Mouse (Mus musculus) heart, postnatal 10 days (tissue): ENCODE measurements at regions not wholly inside any gene's neighbourhood (a gene's known extent, or its start where the extent isn't known, plus 50 kb on each side); places are given as distances from the start of the nearest gene placed in this dataset.

Experiments used
- DNase-seq, 2 experiments: peaks; one replicate each; pipeline ENCODE4 v3.0.0; 2021
- intact Hi-C: fragments of 180-260 bp; cut with DNase I; formaldehyde crosslinking; loops from one replicate; pipeline ENCODE4 v1.15.1; 2025

DNA sequence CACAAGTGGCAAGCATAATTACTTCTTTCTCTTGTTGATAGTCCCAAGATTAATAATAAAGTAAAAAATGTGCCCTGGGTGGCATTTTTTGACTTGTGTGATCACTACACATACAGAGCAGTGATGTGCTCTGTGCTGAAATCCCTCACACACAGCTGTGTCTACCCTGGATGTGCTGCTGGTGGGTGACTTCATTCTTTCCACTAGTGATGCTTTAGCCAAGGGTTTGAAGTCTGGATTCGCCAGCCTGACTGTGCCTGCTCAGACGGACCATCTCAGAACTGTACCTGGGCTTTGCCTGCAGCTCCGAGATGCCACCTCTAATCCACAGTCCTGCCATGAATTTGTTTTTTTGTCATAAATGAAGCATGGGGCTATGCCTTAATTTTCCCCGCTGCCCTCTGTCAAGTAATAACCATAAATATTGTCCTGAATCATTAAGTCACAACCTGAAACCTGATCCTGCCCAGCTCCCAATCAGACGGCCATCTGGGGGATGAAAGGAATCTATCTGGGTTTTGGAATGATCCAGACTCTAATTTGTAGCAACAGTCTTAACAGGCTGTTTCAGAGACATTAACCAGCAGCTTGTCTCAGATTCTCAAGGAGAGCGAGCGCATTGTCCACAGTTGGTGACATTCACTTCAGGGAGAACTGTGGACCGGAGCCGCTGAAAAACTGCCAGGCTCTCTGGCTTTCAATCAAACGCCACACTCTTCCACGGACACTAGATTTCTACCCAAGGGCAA is 330.1 kb upstream of the Npvf start:
- intact Hi-C loops = no loop called here
- no peak for DNase-seq

GRCm38 (mm10) chr6:50986270-50986924 is 332.2 kb upstream of the Npvf start:
- intact Hi-C loops = no loop called here
- DNase-seq = no peak

DNA sequence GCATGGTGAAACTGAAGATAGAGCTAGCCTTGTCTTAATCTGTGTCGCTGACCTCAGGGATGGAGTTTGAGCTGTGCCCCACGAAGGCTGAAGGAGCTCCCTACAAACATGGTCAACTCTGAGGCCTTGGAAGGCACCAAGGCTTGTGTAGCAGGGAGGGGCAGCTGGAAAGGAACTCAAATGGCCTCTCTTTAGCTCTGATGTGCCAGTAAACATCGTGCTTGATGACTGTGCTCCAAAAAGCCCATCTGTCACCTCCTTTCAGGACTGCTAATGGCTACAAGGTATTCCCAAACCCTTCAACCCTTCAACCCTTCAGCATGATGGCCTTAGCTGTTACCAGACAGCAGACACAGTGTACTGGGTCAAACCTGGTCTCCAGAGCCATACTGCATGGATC is 334.3 kb upstream of the Npvf start:
- intact Hi-C loops = no loop called here
- DNase-seq = no peak

GRCm38 (mm10) chr6:50991528-50992125 is 337.4 kb upstream of the Npvf start:
- DNase-seq = no peak
- intact Hi-C loops = no loop called here

DNA sequence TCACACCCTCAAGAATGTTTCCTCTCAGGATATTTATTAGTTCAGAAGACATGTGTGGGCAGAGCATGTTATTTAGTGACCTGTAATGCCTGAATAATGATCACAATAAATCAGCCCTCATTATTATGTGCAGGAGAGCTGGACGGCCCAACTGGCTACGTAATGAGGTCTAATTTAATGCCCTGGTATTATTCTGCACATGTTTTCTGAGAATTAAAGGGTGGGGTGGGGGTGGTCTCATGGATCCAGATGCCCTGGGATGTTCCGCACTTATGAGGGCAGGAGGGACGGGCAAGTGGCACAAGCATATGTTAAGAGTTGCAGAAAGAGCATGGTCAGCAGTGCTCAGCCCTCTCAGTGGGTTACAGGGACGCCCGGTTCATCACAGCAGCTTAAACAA is 339.7 kb upstream of the Npvf start:
- intact Hi-C loops = no loop called here

GRCm38 (mm10) chr6:51002713-51003112 is 348.5 kb upstream of the Npvf start:
- intact Hi-C loops = no loop called here
- no peak for DNase-seq

More for the DNA sequence above, 339.7 kb upstream of the Npvf start:
- no peak for DNase-seq

- DNase-seq = no peak
- intact Hi-C loops = no loop called here
These were observed 351.9 kb upstream of the Npvf start for GRCm38 (mm10) chr6:51006074-51006591.

DNA sequence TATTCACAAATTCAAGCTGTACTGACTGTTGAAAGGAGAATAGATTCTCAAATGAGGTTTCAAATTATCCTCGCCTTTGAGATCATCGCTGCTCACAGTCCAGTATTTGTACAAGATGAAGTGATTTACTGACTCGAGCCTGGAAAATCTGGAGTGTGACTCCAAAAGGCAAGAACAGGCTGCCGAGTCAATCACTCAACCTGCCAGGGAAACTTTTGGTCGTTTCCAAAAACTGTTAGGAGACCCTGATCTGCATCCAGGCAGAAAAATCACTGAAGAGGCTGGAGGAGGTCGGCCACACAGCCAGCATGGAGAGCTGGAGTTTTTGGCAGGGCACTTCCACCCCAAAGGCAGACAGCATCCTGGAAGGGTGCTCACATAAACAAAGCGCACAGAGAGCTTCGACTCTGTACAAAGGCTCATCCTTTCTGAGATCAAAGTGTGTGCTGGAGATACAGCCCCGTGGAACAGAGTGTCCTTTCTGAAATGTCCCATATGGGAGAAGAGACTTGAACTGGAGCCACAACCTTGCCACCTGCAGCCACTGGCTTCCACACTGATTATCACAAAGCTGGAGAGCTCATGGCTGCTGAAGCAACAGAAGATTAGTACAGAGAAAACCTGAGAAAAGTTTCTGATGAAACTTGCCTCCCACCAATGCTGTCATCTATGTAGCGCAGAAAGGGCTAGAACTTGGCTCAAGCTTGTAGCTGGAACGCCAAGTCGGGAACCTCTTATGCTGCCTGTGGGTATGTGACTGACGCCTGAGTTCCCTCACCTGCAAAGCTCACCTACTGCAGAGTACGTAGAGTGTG is 355.5 kb upstream of the Npvf start:
- no peak for DNase-seq
- intact Hi-C loops = no loop called here

DNA sequence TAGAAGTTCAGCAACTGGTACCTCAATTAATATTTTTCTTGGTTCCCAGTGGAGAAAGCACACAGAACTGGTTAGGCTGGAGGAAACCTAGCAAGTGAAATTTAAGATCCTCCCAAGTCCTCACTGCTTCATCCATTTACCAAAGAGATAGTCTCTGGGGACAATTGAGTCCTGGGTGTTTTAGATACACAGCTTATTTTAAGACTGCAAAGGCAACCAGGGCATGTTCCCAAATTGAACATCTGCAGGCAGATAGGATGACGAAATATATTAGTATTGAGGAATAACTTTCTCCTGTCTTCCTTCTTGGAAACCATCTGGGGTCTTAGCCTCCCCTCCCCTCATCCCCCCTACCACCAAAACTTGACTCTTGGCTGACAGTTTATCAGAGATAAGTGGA is 356.3 kb upstream of the Npvf start:
- intact Hi-C loops = no loop called here
- DNase-seq = no peak

- peak; percentile 34 to 48 for DNase-seq
- intact Hi-C loops = no loop called here
These were observed 358.0 kb upstream of the Npvf start for GRCm38 (mm10) chr6:51012086-51012830.

GRCm38 (mm10) chr6:51015735-51016134 is 361.5 kb upstream of the Npvf start:
- intact Hi-C loops = no loop called here
- DNase-seq = no peak

- intact Hi-C loops = no loop called here
- DNase-seq = no peak
These were observed 362.3 kb upstream of the Npvf start for GRCm38 (mm10) chr6:51016441-51017070.

- DNase-seq = no peak
- intact Hi-C loops = no loop called here
These were observed 363.2 kb upstream of the Npvf start for GRCm38 (mm10) chr6:51017260-51017999.

GRCm38 (mm10) chr6:51021206-51021605 is 367.0 kb upstream of the Npvf start:
- no peak for DNase-seq
- intact Hi-C loops = no loop called here

DNA sequence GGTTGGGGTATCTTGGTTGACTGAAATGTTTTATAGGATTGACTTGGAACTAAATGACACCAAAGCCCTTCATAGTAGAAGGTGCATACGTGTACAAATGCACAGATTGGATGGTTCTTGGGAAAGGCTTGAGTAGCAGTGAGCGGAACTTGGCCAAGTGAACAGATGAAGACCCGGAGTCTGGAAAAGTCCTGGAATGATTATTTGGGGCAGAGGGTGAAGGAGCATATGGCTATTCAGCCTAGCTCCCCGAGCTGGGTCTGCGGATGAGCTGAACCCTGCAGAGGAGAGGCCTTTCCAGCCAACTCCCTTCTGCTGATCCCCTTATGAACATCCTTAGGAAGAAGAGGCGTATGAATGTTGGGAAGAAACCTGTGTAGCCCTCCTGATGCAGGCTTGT is 369.1 kb upstream of the Npvf start:
- DNase-seq = no peak
- intact Hi-C loops = no loop called here

DNA sequence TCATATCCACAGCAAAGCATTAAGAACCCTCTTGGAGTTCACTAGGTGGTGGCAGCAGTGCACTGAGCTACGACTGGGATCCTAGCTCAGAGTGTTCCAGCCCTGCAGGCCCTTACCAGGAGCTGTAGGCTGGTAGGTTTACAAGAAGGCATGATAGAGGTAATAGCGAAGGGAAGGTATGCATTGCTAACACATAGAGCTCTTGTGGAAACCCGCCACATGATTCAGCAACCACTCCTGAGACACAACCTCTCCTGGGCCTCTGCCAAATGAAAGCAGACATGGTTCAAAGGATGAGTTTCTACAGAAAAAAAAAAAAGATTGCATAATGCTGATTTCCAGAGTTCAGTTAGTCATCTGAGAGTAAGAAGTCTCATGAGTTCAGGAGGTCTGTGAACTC is 370.5 kb upstream of the Npvf start:
- no peak for DNase-seq
- intact Hi-C loops = no loop called here

- no peak for DNase-seq
- intact Hi-C loops = no loop called here
These were observed 371.2 kb upstream of the Npvf start for GRCm38 (mm10) chr6:51025411-51025810.

DNA sequence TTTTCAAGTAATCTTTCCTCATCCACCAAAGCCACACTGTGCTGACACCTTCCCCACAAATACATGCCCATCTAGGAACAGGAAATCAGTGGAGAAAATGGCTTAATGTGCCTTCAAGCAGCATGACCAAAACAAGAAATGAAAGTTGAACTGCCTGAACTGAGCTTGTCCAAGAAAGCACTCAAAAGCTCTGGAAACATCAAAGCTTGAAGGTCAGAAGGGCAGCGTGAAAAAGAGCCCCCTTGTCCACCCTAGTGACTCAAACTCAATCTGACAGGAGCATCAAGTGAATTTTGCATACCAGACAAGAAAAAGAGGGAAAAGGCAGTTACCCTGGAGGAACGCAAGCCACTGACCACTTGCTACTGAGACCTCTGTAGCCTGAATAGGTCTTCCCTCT is 373.1 kb upstream of the Npvf start:
- intact Hi-C loops = no loop called here
- DNase-seq = no peak

DNA sequence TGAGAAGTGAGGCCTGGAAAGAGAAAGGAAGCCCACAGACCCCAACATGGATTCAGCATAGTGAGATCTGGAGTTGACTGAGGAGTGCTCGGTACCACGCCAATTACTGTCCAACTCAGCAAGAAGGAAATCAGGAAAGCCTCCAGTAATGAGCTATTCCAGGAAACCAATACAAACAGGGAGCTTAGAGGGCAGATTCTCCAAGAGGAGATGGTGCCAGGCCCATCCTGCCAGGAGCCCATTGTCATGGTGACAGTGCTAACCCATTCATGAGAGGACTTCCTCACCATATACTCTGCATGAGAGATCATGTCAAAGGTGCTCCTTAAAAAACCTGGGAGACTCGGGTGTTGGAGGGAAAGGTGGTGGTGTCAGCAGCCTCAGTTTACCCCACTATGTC is 375.3 kb upstream of the Npvf start:
- intact Hi-C loops = no loop called here
- DNase-seq = no peak
